Mouse (Mus musculus) heart, embryonic 13.5 days (tissue): ENCODE data around the gene Sinhcaf. TPM values are rescaled to one million over a fixed set of nuclear protein-coding genes. Genes with fewer than 3 reads are reported as not detected.
"Not testable (repeated sequence)": the region's sequence is repeated elsewhere in the genome, so short reads cannot be mapped to it uniquely, and the experiment has no call there.

ENCODE experiments used
- ATAC-seq: fragments of 200-750 bp; cut with Nextera tagmentation; 2 replicates; pipeline ENCODE4 v1.8.0; 2017; ENCODE audit warnings: moderate TSS enrichment; ENCODE audit not compliant: insufficient number of reproducible peaks, low FRiP score, low TSS enrichment; ENCODE audit errors: extremely low read depth
- H3K27ac ChIP-seq: fragments of 300-500 bp; sonication (generic); replicated peaks from 2 replicates; pipeline ENCODE4 v1.5.1; 2015; ENCODE audit warnings: moderate library complexity, mild to moderate bottlenecking, inconsistent platforms
- H3K27me3 ChIP-seq: fragments of 300-500 bp; sonication (generic); replicated peaks from 2 replicates; pipeline ENCODE4 v1.6.1; 2015; ENCODE audit warnings: mild to moderate bottlenecking, inconsistent platforms
- H3K36me3 ChIP-seq: fragments of 300-500 bp; sonication (generic); 2 replicates; pipeline ENCODE4 v1.6.1; 2015; ENCODE audit warnings: mild to moderate bottlenecking, inconsistent platforms
- H3K4me1 ChIP-seq: fragments of 300-500 bp; sonication (generic); 2 replicates; pipeline ENCODE4 v1.6.1; 2015; ENCODE audit warnings: inconsistent platforms
- H3K4me2 ChIP-seq: fragments of 300-500 bp; sonication (generic); 2 replicates; pipeline ENCODE4 v1.6.1; 2015; ENCODE audit warnings: inconsistent platforms, mild to moderate bottlenecking, moderate library complexity
- H3K4me3 ChIP-seq: fragments of 300-500 bp; sonication (generic); 2 replicates; pipeline ENCODE4 v1.5.1; 2015; ENCODE audit warnings: moderate library complexity, mild to moderate bottlenecking, inconsistent platforms
- H3K9ac ChIP-seq: fragments of 300-500 bp; sonication (generic); 2 replicates; pipeline ENCODE4 v1.6.1; 2015; ENCODE audit warnings: inconsistent platforms, mild to moderate bottlenecking, moderate library complexity
- H3K9me3 ChIP-seq: fragments of 300-500 bp; sonication (generic); 2 replicates; pipeline ENCODE4 v1.6.1; 2016; ENCODE audit warnings: inconsistent platforms
- WGBS: fragments of 180-500 bp; shearing (Covaris S2); methylation state at CpG from one replicate; pipeline ENCODE4 v1.1.7; 2015; ENCODE audit warnings: mixed read lengths; 5-methylcytosine and 5-hydroxymethylcytosine counted together
- polyA plus RNA-seq: library from polyadenylated mRNA; unstranded; fragments of >200 nt; fragmentation: Nextera tagmentation; extraction: Ambion mirVana; gene quantifications from 2 replicates; pipeline ENCODE4 v1.2.1, GENCODE M21; 2015

The Sinhcaf gene
- polyA plus RNA-seq = 65.0 and 79.9 TPM in 2 replicates

DNA sequence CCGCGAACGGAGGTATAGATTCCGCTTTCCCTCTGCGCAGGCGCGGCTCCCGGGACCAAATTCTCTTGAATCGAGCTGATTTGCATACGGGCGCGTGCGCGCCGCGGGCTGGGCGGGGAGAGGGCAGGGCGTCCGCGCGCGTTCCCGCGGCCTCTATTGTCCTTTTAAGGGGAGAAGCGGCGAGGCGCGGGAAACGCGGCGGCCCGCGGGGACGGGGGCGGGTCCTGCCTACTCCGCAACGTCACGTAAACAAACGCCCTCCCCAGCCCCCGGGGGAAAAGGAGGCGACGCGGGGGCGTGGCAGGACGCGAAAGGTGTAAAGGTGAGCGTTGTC is at the start of gene Sinhcaf:
Sinhcaf (minus strand) TSS at position 59 of the 334 bp plus-strand sequence.
- H3K9ac ChIP-seq = peak within 1 kb of the TSS; percentile 89
- H3K4me2 ChIP-seq = peak within 1 kb of the TSS; percentile 87
- WGBS = under 1% methylated on average over 47 of the region's 47 CpGs
- peak; percentile 83 for ATAC-seq
- H3K27ac ChIP-seq = peak within 1 kb of the TSS; percentile 95
- no peaks in the 10 kb centered on the region for H3K27me3 ChIP-seq
- peaks cover 31% of the 10 kb centered on the region for H3K4me1 ChIP-seq
- H3K9me3 ChIP-seq = no peaks in the 10 kb centered on the region
- peak within 1 kb of the TSS; percentile 92 for H3K4me3 ChIP-seq
- peaks cover 15% of the 10 kb centered on the region for H3K36me3 ChIP-seq

DNA sequence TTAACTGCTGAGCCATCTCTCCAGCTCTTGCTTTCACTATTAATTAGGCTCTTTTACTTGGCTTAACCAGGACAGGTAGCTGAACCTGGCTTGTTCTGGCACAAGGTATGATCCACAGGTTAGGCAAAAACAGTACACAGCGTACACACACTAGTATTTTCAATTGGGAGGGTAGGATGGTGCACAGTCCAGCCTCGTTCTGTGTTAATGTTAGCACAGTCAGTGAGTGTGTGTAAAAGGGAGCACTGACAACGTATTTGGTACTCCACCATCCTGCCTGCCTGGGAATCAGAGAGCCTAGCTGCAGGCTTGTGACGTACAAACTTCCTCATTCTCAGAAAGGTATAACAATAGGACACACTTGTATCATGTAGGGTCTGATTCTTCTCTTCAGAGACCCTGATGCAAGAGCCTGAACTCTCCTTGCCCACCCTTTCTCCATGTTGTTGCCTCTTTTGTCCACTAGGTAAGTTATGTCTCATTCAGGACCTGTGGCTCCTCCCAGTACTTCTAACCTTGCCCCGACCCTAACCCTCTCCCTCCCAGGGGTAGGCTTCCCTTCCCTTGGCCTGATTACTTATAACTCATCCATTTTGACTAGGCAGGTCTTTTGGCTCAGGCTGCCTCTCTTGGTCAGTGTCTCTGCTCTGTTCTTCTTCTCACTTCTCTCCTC is 48.2 kb upstream of the Sinhcaf start:
- Histone ChIP-seq H3K27me3 (no peaks in the 10 kb centered on the region), H3K9me3 (no peaks in the 10 kb centered on the region), H3K4me1 (peaks cover 17% of the 10 kb centered on the region), H3K27ac (no peak overlapping the region), H3K9ac (no peak overlapping the region), H3K4me3 (no peak overlapping the region), H3K4me2 (no peak overlapping the region), H3K36me3 (peaks cover 34% of the 10 kb centered on the region)
- ATAC-seq = no peak
- 68% methylated on average over 5 of the region's 5 CpGs for WGBS

DNA sequence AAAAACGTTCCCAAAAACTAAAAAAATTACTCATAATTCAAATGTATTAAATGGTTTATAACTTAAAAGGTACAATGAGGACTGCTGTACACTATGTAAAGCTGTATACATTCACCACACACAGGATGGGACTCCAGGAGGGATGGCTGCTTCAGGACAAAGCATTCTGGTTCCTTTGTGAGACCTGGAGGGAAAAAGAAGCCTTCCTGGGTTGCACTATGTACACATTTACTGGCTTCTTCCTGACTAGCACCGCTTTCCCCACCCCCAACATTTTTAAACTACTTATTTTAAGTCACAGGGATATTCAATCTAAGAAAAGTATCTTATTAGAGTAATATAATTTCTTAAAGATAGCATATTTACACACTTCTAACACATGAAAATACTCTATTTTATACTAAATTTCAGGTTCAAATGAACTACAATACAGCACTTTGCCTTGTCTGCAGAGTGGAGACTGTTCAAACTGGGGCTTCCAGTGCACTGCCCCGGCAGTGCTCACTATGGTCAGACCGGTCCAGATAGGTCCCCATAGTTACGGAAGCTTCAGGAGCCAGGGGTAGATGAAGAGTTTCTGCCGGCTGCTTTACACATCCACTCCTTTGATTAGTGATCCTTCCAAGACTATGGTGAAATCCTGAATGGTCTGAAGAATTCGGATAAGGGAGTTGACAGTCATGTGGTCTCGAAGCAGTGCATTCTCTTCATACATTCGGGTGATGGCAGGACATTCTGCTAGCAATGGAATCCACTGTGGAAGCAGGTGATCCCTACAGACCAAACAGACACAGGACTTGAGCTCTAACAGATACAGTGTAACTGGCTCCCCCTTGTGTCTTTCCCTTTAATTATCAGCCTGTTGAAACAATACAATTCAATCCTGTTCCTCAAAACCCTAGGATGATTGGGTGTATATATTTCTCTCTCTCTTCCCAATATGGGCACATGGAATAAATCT is 47.1 kb upstream of the Sinhcaf start:
- 30% methylated on average over 9 of the region's 9 CpGs for WGBS
- Histone ChIP-seq H3K4me3 (no peak overlapping the region), H3K36me3 (peaks cover 32% of the 10 kb centered on the region), H3K27ac (no peak overlapping the region), H3K9me3 (no peaks in the 10 kb centered on the region), H3K9ac (no peak overlapping the region), H3K4me2 (no peak overlapping the region), H3K27me3 (no peaks in the 10 kb centered on the region), H3K4me1 (peaks cover 17% of the 10 kb centered on the region)
- no peak for ATAC-seq

DNA sequence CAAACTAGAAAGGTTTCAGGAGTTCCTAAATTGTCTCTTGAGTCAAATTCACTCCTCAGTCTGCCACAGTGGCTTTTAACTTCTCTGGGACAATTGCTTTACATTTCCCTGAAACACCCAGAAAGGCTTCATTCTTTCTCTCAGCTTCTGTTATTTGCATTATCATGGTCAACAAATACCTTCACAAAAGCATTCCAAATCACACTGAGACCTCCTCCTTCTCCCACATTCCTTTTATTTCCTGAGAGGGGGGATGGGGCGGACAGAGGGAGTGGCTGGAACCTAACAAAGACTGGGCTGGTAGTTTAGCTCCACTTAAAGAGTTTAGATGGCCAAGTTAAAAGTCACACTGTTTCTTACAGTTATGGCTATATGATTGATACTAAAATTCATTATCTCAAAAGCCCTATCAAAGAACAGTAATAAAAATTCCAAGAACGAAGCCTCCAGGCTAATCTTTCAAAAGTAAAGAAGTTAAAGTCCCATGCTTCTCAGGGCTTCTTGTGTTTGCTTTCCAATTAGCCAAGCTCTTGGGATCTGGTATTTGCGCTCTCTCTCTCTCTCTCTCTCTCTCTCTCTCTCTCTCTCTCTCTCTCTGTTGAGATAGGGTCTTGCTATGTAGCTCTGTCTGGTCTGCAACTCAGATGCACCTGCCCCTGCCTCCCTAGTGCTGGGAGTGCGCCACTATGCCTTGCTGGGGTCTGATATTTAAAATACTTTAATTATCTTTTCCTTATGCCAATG is 46.3 kb upstream of the Sinhcaf start:
- Histone ChIP-seq H3K4me2 (no peak overlapping the region), H3K9ac (no peak overlapping the region), H3K27me3 (no peaks in the 10 kb centered on the region), H3K9me3 (no peaks in the 10 kb centered on the region), H3K4me3 (no peak overlapping the region), H3K4me1 (peaks cover 17% of the 10 kb centered on the region), H3K27ac (no peak overlapping the region), H3K36me3 (peaks cover 23% of the 10 kb centered on the region)
- 51% methylated on average over 4 of the region's 4 CpGs for WGBS
- no peak for ATAC-seq

DNA sequence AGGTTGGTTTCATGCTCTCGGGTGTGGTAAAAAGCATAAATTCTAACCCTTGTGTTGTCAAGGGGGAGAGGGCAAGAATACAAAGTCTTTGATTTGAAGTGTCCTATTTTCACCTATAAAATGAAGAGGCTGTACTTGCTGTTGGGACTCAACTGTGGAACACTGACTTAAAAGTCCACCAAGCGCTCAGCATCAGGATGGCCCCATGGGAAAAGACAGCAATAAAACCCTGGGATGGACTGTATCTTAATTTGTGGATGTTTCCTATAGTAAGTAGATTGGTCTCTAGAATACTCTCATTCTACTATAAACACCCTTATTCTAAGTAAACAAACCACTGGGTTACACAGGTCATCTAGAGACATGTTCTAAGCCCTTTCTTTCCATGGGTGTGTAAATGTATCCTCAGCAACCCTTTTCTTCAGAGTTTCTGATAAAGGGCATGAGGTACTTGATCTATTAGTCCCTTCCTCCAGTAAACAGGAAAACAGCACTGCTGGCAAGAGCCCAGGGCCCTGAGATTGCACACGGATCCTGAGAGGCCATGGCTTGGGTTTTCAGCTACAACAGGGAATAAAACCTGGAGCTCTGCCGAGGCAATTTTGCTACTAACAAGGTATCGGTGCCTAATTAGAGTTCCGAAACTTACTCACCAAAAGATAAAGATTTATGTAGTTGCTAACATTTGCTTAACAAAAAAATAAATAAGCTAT is 45.5 kb upstream of the Sinhcaf start:
- H3K4me1 ChIP-seq = peaks cover 17% of the 10 kb centered on the region
- no peak for ATAC-seq
- H3K27ac ChIP-seq = no peak overlapping the region
- no peak overlapping the region for H3K4me3 ChIP-seq
- no peak overlapping the region for H3K9ac ChIP-seq
- no peak overlapping the region for H3K4me2 ChIP-seq
- H3K9me3 ChIP-seq = no peaks in the 10 kb centered on the region
- no peaks in the 10 kb centered on the region for H3K27me3 ChIP-seq
- H3K36me3 ChIP-seq = peaks cover 16% of the 10 kb centered on the region
- 56% methylated on average over 6 of the region's 6 CpGs for WGBS

DNA sequence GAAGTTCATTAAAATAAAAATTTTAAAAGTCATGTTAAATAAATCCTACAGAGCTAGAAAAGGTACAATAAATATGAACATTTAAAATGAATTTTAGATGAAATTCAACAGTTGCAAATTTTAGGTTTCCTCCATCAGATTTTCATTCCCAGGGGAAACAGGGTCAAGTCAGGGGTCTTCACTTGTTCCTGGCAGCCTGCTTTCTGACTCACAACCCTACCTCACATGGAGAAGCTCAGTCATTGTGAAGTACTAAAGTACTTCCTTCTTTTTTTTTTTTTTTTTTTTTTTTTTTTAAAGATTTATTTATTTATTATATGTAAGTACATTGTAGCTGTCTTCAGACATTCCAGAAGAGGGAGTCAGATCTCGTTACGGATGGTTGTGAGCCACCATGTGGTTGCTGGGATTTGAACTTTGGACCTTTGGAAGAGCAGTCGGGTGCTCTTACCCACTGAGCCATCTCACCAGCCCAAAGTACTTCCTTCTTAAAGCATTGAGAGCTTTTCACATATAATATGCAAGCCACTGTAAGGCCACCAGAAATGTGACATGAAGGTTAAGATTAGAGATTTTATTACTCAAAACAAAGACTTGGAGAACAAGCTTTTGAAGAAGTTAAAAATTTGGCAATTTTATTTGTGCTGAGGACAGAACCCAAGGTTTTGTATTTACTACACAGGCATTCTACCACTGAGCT is 43.7 kb upstream of the Sinhcaf start:
- not testable (repeated sequence) for H3K9me3 ChIP-seq, H3K36me3 ChIP-seq, H3K27me3 ChIP-seq, H3K9ac ChIP-seq, H3K27ac ChIP-seq, H3K4me3 ChIP-seq, H3K4me2 ChIP-seq, ATAC-seq
- peaks cover 17% of the 10 kb centered on the region for H3K4me1 ChIP-seq
- 100% methylated on average over 1 of the region's 3 CpGs for WGBS

DNA sequence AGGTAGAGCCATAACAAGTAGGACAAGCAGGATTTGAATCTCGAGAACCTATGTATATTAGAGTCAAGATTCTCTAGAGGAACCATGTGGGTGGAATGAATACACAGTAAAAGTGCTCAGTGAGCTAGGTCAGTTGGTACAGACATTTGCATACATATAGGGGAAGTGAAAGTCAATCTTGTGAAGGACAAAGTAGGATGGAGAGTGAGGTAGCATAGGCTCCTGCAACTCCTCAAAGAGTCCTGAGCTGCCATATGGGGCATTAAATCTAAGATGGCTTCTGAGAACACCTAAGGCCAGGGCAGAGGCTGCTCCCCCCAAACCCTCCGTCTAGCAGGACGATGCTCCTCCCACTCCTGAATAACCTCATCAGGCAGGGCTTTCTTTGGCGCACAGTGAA is 39.7 kb upstream of the Sinhcaf start:
- Histone ChIP-seq H3K27me3 (no peaks in the 10 kb centered on the region), H3K4me1 (no peaks in the 10 kb centered on the region), H3K36me3 (peaks cover 3% of the 10 kb centered on the region; the same call in 1 of the 2 replicates), H3K4me3 (no peak overlapping the region), H3K9me3 (no peaks in the 10 kb centered on the region), H3K4me2 (no peak overlapping the region), H3K27ac (no peak overlapping the region), H3K9ac (no peak overlapping the region)
- 79% methylated on average over 4 of the region's 4 CpGs for WGBS
- no peak for ATAC-seq

DNA sequence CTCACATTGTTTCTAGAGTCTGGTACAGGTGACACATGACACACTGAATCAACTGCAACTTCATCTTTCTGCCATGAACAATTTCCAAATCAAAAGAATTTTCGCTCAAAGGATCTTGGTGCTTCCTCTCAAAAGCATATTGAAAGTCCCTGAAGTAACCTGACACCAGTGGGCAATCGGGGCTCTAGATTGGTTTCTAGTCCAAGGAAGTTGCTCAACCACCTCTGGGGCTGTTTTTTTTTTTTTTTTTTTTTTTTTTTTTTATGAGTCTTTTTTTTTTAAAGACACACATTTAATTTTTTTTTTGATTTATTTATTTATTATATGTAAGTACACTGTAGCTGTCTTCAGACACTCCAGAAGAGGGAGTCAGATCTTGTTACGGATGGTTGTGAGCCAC is 34.2 kb upstream of the Sinhcaf start:
- Histone ChIP-seq H3K36me3 (no peaks in the 10 kb centered on the region), H3K4me1 (no peaks in the 10 kb centered on the region), H3K9me3 (no peaks in the 10 kb centered on the region), H3K27ac (no peak overlapping the region), H3K4me3 (no peak overlapping the region), H3K27me3 (no peaks in the 10 kb centered on the region), H3K9ac (no peak overlapping the region), H3K4me2 (no peak overlapping the region)
- no peak for ATAC-seq
- 70% methylated on average over 3 of the region's 3 CpGs for WGBS

DNA sequence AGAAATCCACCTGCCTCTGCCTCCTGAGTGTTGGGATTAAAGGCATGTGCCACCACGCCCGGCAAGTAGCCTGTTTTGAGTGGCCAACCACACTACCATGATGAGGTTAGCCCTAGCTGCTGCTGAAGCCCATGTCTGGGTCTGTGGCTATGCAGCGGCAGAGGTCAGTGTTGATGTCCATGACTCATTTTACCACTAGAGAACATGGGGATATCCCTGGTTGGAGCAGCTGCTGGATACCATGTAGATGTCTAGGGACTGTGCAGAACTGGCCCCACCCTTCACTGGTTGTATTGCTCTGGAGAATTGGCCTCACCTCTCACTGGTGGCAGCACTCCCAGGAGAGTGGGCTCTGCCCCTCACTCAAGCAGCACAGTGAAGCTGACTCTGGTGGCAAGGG is 28.8 kb upstream of the Sinhcaf start:
- Histone ChIP-seq H3K27me3 (no peaks in the 10 kb centered on the region), H3K9ac (no peak overlapping the region), H3K9me3 (no peaks in the 10 kb centered on the region), H3K4me3 (no peak overlapping the region), H3K36me3 (no peaks in the 10 kb centered on the region), H3K27ac (no peak overlapping the region), H3K4me2 (no peak overlapping the region), H3K4me1 (peaks cover 22% of the 10 kb centered on the region)
- WGBS = 84% methylated on average over 3 of the region's 3 CpGs
- ATAC-seq = no peak; the same call in 1 of the 2 replicates

DNA sequence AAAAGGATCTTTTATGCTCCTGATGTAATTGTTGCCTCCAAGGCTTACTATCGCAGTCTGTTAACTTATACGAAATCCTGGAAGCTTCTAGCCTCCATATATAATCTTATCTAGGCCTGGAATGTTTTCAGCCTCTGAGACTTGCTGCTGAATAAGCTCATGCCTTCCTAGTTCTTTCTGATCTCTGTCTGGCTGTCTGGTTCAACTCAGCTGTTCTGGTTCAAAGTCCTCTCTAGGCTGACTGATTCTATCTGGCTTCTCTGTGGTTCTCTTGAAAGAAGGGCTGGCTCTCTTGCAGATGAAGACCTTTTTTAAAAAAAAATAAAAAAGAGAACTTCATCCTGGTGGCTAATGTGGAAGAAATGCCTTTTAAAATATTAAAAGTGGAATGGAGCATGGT is 26.6 kb upstream of the Sinhcaf start:
- H3K4me1 ChIP-seq = peaks cover 22% of the 10 kb centered on the region
- H3K4me2 ChIP-seq = no peak overlapping the region
- H3K27me3 ChIP-seq = no peaks in the 10 kb centered on the region
- no peak for ATAC-seq
- H3K36me3 ChIP-seq = no peaks in the 10 kb centered on the region
- no peak overlapping the region for H3K4me3 ChIP-seq
- peak overlapping the region; percentile 44 for H3K27ac ChIP-seq
- H3K9me3 ChIP-seq = no peaks in the 10 kb centered on the region
- 4% methylated on average over 2 of the region's 2 CpGs for WGBS
- no peak overlapping the region for H3K9ac ChIP-seq
